Mouse (Mus musculus) adrenal gland (tissue): ENCODE results near the gene Mid1.
"Not testable (repeated sequence)": the region's sequence is repeated elsewhere in the genome, so short reads cannot be mapped to it uniquely, and the experiment has no call there.

Source experiments
- intact Hi-C: fragments of 180-260 bp; cut with DNase I; formaldehyde crosslinking; loops from one replicate; pipeline ENCODE4 v1.15.1; 2025

The Mid1 gene

GRCm38 (mm10) chrX:170013421-170013820 lies 328.4 kb downstream of the Mid1 start:
- intact Hi-C loops, result not testable (repeated sequence)

GRCm38 (mm10) chrX:170014038-170014437 lies 329.0 kb downstream of the Mid1 start:
- intact Hi-C loops, result not testable (repeated sequence)

GRCm38 (mm10) chrX:170015883-170016282 lies 330.9 kb downstream of the Mid1 start:
- intact Hi-C loops, result not testable (repeated sequence)

- intact Hi-C loops, result not testable (repeated sequence)
These were observed 332.6 kb downstream of the Mid1 start for GRCm38 (mm10) chrX:170017333-170018245.

GRCm38 (mm10) chrX:170018571-170019218 lies 333.7 kb downstream of the Mid1 start:
- intact Hi-C loops, result not testable (repeated sequence)

GRCm38 (mm10) chrX:170019219-170019953 lies 334.4 kb downstream of the Mid1 start:
- intact Hi-C loops, result not testable (repeated sequence)

DNA sequence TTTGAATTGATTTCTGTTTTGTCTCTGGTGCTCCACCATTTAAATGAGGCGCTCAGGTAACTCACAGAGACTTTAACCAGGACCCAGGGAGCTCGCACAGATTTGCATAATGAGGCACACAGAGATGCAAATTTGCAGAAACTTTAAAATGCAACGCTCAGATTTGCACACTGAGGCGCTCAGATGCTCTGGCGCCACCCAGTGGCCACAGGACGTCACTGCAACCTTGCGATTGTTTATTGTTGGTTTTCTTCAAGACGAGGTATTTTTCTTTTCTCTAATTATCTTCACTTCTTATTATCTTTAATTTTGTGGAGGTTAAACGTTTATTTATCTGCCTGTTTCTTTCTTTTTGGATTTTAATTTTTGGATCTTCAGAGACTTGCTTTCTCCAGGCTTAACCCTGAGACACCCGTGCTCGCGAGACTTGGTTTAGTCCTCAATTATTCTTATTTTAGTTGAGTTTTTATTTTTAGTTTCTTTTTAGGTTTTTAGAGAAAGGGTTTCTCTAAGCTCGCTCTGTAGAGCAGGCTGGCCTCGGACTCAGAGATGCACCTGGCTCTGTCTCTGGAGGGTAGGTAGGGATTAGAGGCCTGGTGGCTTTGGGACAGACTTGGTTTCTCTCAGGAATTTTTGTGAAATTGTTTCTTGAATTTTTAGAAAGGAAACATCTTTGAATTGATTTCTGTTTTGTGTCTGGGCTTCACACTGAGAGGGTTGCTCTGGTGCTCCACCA lies 335.1 kb downstream of the Mid1 start:
- intact Hi-C loops, result not testable (repeated sequence)

GRCm38 (mm10) chrX:170020690-170021050 lies 335.7 kb downstream of the Mid1 start:
- intact Hi-C loops, result not testable (repeated sequence)

DNA sequence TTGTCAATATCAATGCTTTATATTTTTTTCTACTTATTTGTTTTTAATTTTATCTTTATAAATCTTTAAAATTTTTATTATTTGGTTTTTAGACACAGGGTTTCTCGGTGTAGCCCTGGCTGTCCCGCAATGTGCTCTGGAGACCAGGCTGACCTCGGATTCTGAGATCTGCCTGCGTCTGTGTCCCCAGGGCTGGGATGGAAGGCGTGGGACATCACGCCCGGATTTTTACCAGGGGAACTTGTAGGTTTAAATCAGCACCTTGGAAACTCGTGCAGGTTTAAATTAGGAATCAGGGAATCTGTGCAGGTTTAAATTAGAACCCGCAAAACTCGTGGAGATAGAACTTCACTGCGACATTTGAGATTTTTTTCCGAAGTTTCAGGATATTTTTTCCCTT lies 336.2 kb downstream of the Mid1 start:
- intact Hi-C loops, result not testable (repeated sequence)

GRCm38 (mm10) chrX:170021750-170022461 lies 336.9 kb downstream of the Mid1 start:
- intact Hi-C loops, result not testable (repeated sequence)
